Mouse (Mus musculus): ENCODE measurements around the gene Fxyd3. TPM values are rescaled to one million over a fixed set of nuclear protein-coding genes. Genes with fewer than 3 reads are reported as not detected.
A peak's percentile ranks its signal among the peaks of the same experiment; 100 is the strongest.

The Fxyd3 gene
- polyA plus RNA-seq, 1 experiment from 2014 or later, result not detected

DNA sequence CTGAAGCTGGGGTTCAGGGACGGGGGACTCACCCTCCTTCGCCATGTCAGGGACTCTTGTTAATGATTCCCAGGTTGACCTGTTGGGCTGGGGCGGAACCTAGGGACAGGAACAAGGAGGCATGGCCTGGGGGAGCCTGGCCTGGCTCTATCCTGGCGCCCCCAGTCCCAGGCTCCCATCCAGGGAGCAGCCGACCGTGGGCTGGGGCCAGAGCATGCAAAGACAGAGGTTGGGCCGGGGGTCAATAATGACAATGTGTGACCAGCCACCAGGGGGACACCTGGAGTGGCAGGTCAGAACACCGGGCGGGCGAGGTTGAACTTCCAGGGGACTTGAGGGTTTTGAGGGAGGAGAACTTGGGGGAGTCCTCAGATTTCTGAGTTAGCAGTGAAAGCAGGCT lies 38.1 kb upstream of the Fxyd3 start:
- DNase-seq (ENCODE audit: low read depth, low spot score) (no peak), ATAC-seq (no peak)
- CTCF ChIA-PET, result no interaction called here
- no peak for TF ChIP-seq CTCF (IDR thresholded peaks at IDR 0.05)
- in situ Hi-C loops (cut with MboI; ENCODE audit: low pct_unique_long_range_greater_than_20kb), result no loop called here
- no peaks in the 10 kb centered on the region for H3K27me3 ChIP-seq
- POLR2A ChIA-PET, result no interaction called here

DNA sequence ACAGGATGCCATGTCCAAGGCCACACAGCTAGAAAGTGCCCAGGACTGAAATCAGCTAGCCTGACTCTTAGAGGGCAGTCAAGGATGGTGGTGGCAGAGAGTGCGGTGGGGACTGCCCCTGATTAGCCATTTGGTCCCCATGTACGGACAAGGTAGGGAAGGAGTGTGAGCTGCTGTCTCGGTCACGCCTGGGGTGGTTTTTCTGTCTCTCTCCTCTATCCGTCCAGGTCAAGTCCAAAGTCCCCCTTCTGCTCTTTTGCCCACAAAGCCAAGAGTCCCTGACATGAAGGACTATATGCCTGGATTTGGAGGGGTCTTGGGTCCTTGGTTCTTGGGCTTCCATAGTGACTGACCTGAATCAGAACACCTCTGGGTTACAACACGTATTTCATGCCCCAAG lies 37.3 kb upstream of the Fxyd3 start:
- in situ Hi-C loops (cut with MboI; ENCODE audit: low pct_unique_long_range_greater_than_20kb), result no loop called here
- ATAC-seq (no peak), DNase-seq (ENCODE audit: low read depth, low spot score) (no peak)
- H3K27me3 ChIP-seq, result no peaks in the 10 kb centered on the region
- POLR2A ChIA-PET, result no interaction called here
- CTCF ChIA-PET, result interaction anchor here (1.2 kb wide), 1 partner anchor 10 kb away, joined by 5 read pairs; no protein-coding TSS in a partner anchor
- TF ChIP-seq CTCF (IDR thresholded peaks at IDR 0.05), result no peak

GRCm38 (mm10) chr7:31112036-31112435 lies 35.5 kb upstream of the Fxyd3 start:
- POLR2A ChIA-PET, result no interaction called here
- CTCF ChIA-PET, result no interaction called here
- TF ChIP-seq CTCF (IDR thresholded peaks at IDR 0.05), result no peak
- in situ Hi-C loops (cut with MboI; ENCODE audit: low pct_unique_long_range_greater_than_20kb), result no loop called here
- no peak for DNase-seq (ENCODE audit: low read depth, low spot score)
- no peaks in the 10 kb centered on the region for H3K27me3 ChIP-seq
- no peak for ATAC-seq

GRCm38 (mm10) chr7:31110861-31111385 lies 34.4 kb upstream of the Fxyd3 start:
- in situ Hi-C loops (cut with MboI; ENCODE audit: low pct_unique_long_range_greater_than_20kb), result no loop called here
- DNase-seq (ENCODE audit: low read depth, low spot score) (no peak), ATAC-seq (no peak)
- CTCF ChIA-PET, result no interaction called here
- H3K27me3 ChIP-seq, result no peaks in the 10 kb centered on the region
- TF ChIP-seq CTCF (IDR thresholded peaks at IDR 0.05), result no peak
- POLR2A ChIA-PET, result no interaction called here

- POLR2A ChIA-PET, result no interaction called here
- in situ Hi-C loops (cut with MboI; ENCODE audit: low pct_unique_long_range_greater_than_20kb), result no loop called here
Measured at GRCm38 (mm10) chr7:31109796-31110195, 33.3 kb upstream of the Fxyd3 start.

DNA sequence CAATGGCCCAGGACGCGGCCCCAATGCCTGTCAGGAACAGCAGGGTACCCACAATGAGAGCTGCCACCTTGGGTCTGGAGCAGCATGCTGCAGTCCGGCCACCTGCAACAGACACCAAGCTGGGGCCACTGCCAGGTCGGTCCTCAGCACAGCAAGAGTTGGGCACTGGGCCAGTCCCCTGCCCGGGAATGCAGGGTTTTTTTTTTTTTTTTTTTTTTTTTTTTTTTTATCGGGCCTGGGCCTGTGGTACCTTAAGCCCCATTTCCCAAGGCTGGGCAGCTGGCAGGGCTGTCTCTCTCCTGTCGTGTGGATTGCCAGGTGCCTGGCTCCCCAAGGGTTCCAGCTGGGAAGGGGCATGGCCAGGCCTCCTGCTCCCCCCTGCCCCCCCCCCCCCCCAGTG lies 32.6 kb upstream of the Fxyd3 start:
- in situ Hi-C loops (cut with MboI; ENCODE audit: low pct_unique_long_range_greater_than_20kb), result no loop called here
- no peak for ATAC-seq
- no peak for DNase-seq (ENCODE audit: low read depth, low spot score)
- CTCF ChIA-PET, result no interaction called here
- no peaks in the 10 kb centered on the region for H3K27me3 ChIP-seq
- POLR2A ChIA-PET, result no interaction called here
- TF ChIP-seq CTCF (IDR thresholded peaks at IDR 0.05), result no peak

More at GRCm38 (mm10) chr7:31109796-31110195, 33.3 kb upstream of the Fxyd3 start:
- CTCF ChIA-PET, result no interaction called here
- DNase-seq (ENCODE audit: low read depth, low spot score) (no peak), ATAC-seq (no peak)
- TF ChIP-seq CTCF (IDR thresholded peaks at IDR 0.05), result no peak
- H3K27me3 ChIP-seq, result no peaks in the 10 kb centered on the region

DNA sequence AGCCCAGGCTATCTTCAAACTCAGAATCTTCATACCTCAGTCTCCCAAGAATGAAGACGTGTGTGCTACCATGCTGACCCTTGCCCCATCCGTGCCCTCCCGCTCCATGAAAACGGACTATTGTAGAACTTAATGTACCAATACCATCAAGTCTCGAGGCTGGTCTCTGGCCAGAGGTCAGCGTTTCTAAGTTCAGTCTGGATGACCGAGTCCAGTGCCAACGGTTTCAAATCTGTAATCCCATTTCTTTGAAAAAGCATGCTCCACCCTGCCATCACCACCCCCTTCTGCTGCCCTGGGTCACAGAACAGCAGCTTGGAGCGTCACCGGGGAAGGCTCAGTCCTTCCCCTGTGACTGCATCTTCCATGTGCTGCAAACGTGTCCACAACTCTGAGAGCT lies 31.3 kb upstream of the Fxyd3 start:
- DNase-seq (ENCODE audit: low read depth, low spot score) (no peak), ATAC-seq (no peak)
- POLR2A ChIA-PET, result interaction anchor here (0.6 kb wide), 1 partner anchor 21 kb away, joined by 3 read pairs; no protein-coding TSS in a partner anchor
- peaks cover 6% of the 10 kb centered on the region for H3K27me3 ChIP-seq
- in situ Hi-C loops (cut with MboI; ENCODE audit: low pct_unique_long_range_greater_than_20kb), result no loop called here
- CTCF ChIA-PET, result interaction anchor here (1.4 kb wide), 1 partner anchor 11 kb away, joined by 3 read pairs; no protein-coding TSS in a partner anchor
- no peak for TF ChIP-seq CTCF (IDR thresholded peaks at IDR 0.05)

GRCm38 (mm10) chr7:31106166-31106565 lies 29.7 kb upstream of the Fxyd3 start:
- H3K27me3 ChIP-seq, result peaks cover 6% of the 10 kb centered on the region
- ATAC-seq, result no peak
- no peak for DNase-seq (ENCODE audit: low read depth, low spot score)
- in situ Hi-C loops (cut with MboI; ENCODE audit: low pct_unique_long_range_greater_than_20kb), result no loop called here
- POLR2A ChIA-PET, result no interaction called here
- CTCF ChIA-PET, result interaction anchor here (1.3 to 2.5 kb wide), 4 partner anchors 12 to 71 kb away, joined by 3 to 8 read pairs (median 4); no protein-coding TSS in a partner anchor
- no peak for TF ChIP-seq CTCF (IDR thresholded peaks at IDR 0.05)

DNA sequence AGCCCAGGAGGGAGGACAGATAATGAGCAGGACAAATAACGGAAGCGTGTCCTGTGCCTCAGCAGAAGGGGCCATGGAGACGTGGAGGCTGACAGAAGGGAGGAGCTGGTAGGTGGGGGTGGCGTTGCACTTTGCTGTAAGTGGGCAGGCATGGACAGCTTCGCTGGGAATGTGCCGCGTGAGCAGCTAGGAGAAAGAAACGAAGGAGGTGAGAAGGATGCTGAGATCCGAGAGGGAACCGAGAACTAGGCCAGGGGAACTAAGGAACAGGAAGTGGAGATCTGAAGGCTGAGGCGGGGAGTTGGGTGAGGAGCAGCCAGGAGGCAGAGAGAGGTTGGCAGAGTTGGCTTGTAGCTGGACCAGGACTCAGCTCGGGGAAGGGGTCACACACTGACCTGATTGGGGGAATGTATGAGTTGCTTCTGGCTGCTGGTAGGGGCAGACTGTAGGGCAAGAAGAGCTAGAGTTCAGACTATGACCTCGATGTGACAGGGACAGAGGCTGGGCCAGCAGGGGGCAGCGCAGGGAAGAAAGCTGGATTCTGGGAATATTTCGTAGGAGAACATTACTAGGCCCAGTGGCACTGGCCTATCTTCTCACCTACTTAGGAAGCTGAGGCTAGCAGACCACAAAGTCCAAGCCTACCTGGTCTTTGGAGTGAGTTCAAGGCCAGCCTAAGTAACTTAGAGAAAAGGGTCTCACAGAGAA lies 28.7 kb upstream of the Fxyd3 start:
- H3K27me3 ChIP-seq, result peaks cover 6% of the 10 kb centered on the region
- no peak for DNase-seq (ENCODE audit: low read depth, low spot score)
- CTCF ChIA-PET, result interaction anchor here (0.9 to 2.5 kb wide), 6 partner anchors 11 to 72 kb away, joined by 3 to 8 read pairs (median 4); no protein-coding TSS in a partner anchor
- ATAC-seq, result peak; percentile 52
- POLR2A ChIA-PET, result interaction anchor here (1.1 kb wide), 1 partner anchor 11 kb away, joined by 3 read pairs; no protein-coding TSS in a partner anchor
- no peak for TF ChIP-seq CTCF (IDR thresholded peaks at IDR 0.05)
- in situ Hi-C loops (cut with MboI; ENCODE audit: low pct_unique_long_range_greater_than_20kb), result no loop called here

- TF ChIP-seq CTCF (IDR thresholded peaks at IDR 0.05), result no peak
- ATAC-seq, result no peak
- CTCF ChIA-PET, result interaction anchor here (1.0 kb wide), 1 partner anchor 64 kb away, joined by 4 read pairs; no protein-coding TSS in a partner anchor
- peaks cover 6% of the 10 kb centered on the region for H3K27me3 ChIP-seq
- DNase-seq (ENCODE audit: low read depth, low spot score), result no peak
- POLR2A ChIA-PET, result no interaction called here
- in situ Hi-C loops (cut with MboI; ENCODE audit: low pct_unique_long_range_greater_than_20kb), result no loop called here
Measured at GRCm38 (mm10) chr7:31100786-31101185, 24.3 kb upstream of the Fxyd3 start.

- in situ Hi-C loops (cut with MboI; ENCODE audit: low pct_unique_long_range_greater_than_20kb), result loop anchor here (10.0 kb wide), 1 partner anchor 215 kb away; the partner anchor contains the start of gene Cd22
- ATAC-seq, result no peak
- ChIA-PET POLR2A (no interaction called here), CTCF (no interaction called here)
- H3K27me3 ChIP-seq, result peaks cover 6% of the 10 kb centered on the region
- TF ChIP-seq CTCF (IDR thresholded peaks at IDR 0.05), result no peak
- no peak for DNase-seq (ENCODE audit: low read depth, low spot score)
Measured at GRCm38 (mm10) chr7:31099612-31099982, 23.1 kb upstream of the Fxyd3 start.

Data from Patski (cell line).